17 mouse cellular contexts compared by ENCODE assay signal in genomic region chr9:53408548-53408947, GRCm38 (mm10). TPM values are rescaled to one million over a fixed set of nuclear protein-coding genes. Genes with fewer than 3 reads are reported as not detected.
"Had no signal": no experiment of that assay in that cellular context is flagged by ENCODE, and none has a peak within 500 bp of the region (broad histone marks: within the 10 kb centered on the region; RNA-seq: fewer than 3 reads in every experiment).

No protein-coding gene starts in this region.

- ATAC-seq: hindbrain, postnatal 0 days; inflammation-experienced regulatory T-cells, adult 6 months; intestine, embryonic 16.5 days; midbrain, embryonic 15.5 days had no signal

- H3K27me3 ChIP-seq: midbrain, embryonic 12.5 days; midbrain, embryonic 15.5 days; neural tube, embryonic 12.5 days; neural tube, embryonic 15.5 days had no signal

- H3K9me3 ChIP-seq: midbrain, embryonic 12.5 days; midbrain, embryonic 15.5 days; neural tube, embryonic 12.5 days; neural tube, embryonic 15.5 days had no signal

- H3K4me3 ChIP-seq: left cerebral cortex, adult 2 months; midbrain, embryonic 12.5 days; midbrain, embryonic 15.5 days; neural tube, embryonic 12.5 days; neural tube, embryonic 15.5 days had no signal

- H3K27ac ChIP-seq: hindbrain, postnatal 0 days; left cerebral cortex, adult 2 months; liver, embryonic 14.5 days; macrophage; midbrain, embryonic 12.5 days; midbrain, embryonic 15.5 days; neural tube, embryonic 12.5 days; neural tube, embryonic 15.5 days had no signal

- DNase-seq: kidney, adult 18-20 months; kidney, postnatal 10 days; layer of hippocampus, postnatal 36 days; thymus, adult 18-20 months; thymus, postnatal 14 days had no signal

- H3K9ac ChIP-seq: liver, embryonic 14.5 days; midbrain, embryonic 12.5 days; midbrain, embryonic 15.5 days; neural tube, embryonic 12.5 days; neural tube, embryonic 15.5 days had no signal

- H3K36me3 ChIP-seq: midbrain, embryonic 12.5 days; midbrain, embryonic 15.5 days; neural tube, embryonic 12.5 days; neural tube, embryonic 15.5 days had no signal

- H3K4me2 ChIP-seq: midbrain, embryonic 12.5 days; midbrain, embryonic 15.5 days; neural tube, embryonic 12.5 days; neural tube, embryonic 15.5 days had no signal

RNA-seq across cellular contexts. Expression of gene 4930550C14Rik, which starts 6.4 kb away (rescaled TPM):
- polyA plus RNA-seq: liver, adult 2 months; small intestine, adult 2 months had no signal
